Mouse (Mus musculus) myocyte (in vitro differentiated cells): ENCODE measurements around the gene Slc9a9.

ENCODE experiments used
- CEBPB ChIP-seq: IDR thresholded peaks from 2 replicates; pipeline ENCODE4 v1.6.1; 2011; ENCODE audit warnings: mild to moderate bottlenecking, moderate library complexity; ENCODE audit not compliant: poor library complexity, insufficient read depth, severe bottlenecking
- E2F4 ChIP-seq: IDR thresholded peaks from one replicate; pipeline ENCODE4 v1.6.1; 2011; ENCODE audit warnings: mild to moderate bottlenecking, control low read depth, moderate library complexity; ENCODE audit not compliant: insufficient read depth
- MAX ChIP-seq: IDR thresholded peaks from one replicate; pipeline ENCODE4 v1.6.1; 2011; ENCODE audit warnings: low read depth, mild to moderate bottlenecking, control low read depth
- MYOD1 ChIP-seq, 3 experiments: IDR thresholded peaks; one replicate each; pipeline ENCODE4 v1.6.1; 2011; ENCODE audit warnings: control low read depth in 2 of 3, low read depth in 2 of 3, mild to moderate bottlenecking in 2 of 3, moderate library complexity in 1 of 3; ENCODE audit not compliant: insufficient read length in 2 of 3, control insufficient read depth in 1 of 3
- POLR2A ChIP-seq: IDR thresholded peaks from one replicate; pipeline ENCODE4 v1.6.1; 2011; ENCODE audit warnings: low read depth, mild to moderate bottlenecking, control low read depth, moderate library complexity; ENCODE audit not compliant: insufficient read length
- POLR2AphosphoS2 ChIP-seq: IDR thresholded peaks from one replicate; pipeline ENCODE4 v1.6.1; 2011; ENCODE audit warnings: low read depth, control low read depth; ENCODE audit not compliant: insufficient read length
- REST ChIP-seq: IDR thresholded peaks from one replicate; pipeline ENCODE4 v1.6.1; 2011; ENCODE audit warnings: mild to moderate bottlenecking, control low read depth, moderate library complexity; ENCODE audit not compliant: insufficient read depth, insufficient read length
- SRF ChIP-seq: IDR thresholded peaks from one replicate; pipeline ENCODE4 v1.6.1; 2011; ENCODE audit warnings: low read depth; ENCODE audit not compliant: control insufficient read depth, insufficient read length
- TCF12 ChIP-seq: IDR thresholded peaks from one replicate; pipeline ENCODE4 v1.6.1; 2011; ENCODE audit warnings: mild to moderate bottlenecking, control low read depth; ENCODE audit not compliant: poor library complexity, insufficient read depth, severe bottlenecking
- TCF3 ChIP-seq: IDR thresholded peaks from one replicate; pipeline ENCODE4 v1.6.1; 2011; ENCODE audit warnings: low read depth, control low read depth; ENCODE audit not compliant: insufficient read length
- USF1 ChIP-seq: IDR thresholded peaks from one replicate; pipeline ENCODE4 v1.6.1; 2011; ENCODE audit warnings: low read depth, mild to moderate bottlenecking, control low read depth, moderate library complexity

DNA sequence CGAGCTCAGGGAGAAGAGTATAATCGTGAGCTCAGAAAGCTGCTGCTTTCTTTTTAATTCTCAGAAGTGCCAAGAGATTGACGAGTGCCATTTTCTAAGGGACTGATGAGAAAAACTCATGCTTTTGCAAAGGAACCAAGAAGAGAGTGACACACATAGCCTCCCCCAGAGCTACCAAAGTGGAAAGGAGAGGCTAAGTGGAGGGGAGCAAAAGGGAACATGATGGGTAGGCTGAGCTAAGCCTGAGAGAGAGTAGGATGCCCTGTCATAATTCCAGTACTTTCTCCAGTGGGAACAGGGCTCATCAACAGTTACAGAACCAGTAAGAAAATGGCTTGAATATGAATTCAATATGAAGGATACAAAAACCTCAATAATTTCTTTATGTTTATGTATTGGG, 40.8 kb upstream of the Slc9a9 start:
- TF ChIP-seq CEBPB (no peak), POLR2A (no peak), POLR2AphosphoS2 (no peak), TCF12 (no peak), REST (no peak), MAX (no peak), TCF3 (no peak), USF1 (no peak), E2F4 (no peak), MYOD1 (IDR thresholded peaks at IDR 0.05; ENCODE audit: control insufficient read depth in 1 of 3, insufficient read length in 2 of 3, low read depth in 2 of 3) (no peak), SRF (no peak)
